Mouse (Mus musculus) forebrain, embryonic 16.5 days (tissue): Measurements from ENCODE around the gene Mrpl54. TPM values are rescaled to one million over a fixed set of nuclear protein-coding genes. Genes with fewer than 3 reads are reported as not detected.

Experiments used
- ATAC-seq: fragments of 200-750 bp; cut with Nextera tagmentation; 2 replicates; pipeline ENCODE4 v1.8.0; 2017; ENCODE audit warnings: mild to moderate bottlenecking, moderate library complexity
- H3K27ac ChIP-seq: fragments of 300-500 bp; sonication (generic); 2 replicates; pipeline ENCODE4 v1.5.1; 2014; ENCODE audit warnings: low read length, control low read depth
- H3K27me3 ChIP-seq: fragments of 300-500 bp; sonication (generic); replicated peaks from 2 replicates; pipeline ENCODE4 v1.6.1; 2014; ENCODE audit warnings: low read length; ENCODE audit not compliant: control insufficient read depth, insufficient read depth
- H3K36me3 ChIP-seq: fragments of 300-500 bp; sonication (generic); 2 replicates; pipeline ENCODE4 v1.6.1; 2014; ENCODE audit not compliant: control insufficient read depth, insufficient read depth
- H3K4me1 ChIP-seq: fragments of 300-500 bp; sonication (generic); replicated peaks from 2 replicates; pipeline ENCODE4 v1.6.1; 2014; ENCODE audit warnings: low read length; ENCODE audit not compliant: control insufficient read depth, insufficient read depth
- H3K4me2 ChIP-seq: fragments of 300-500 bp; sonication (generic); 2 replicates; pipeline ENCODE4 v1.6.1; 2014; ENCODE audit warnings: mild to moderate bottlenecking, low read length, control low read depth
- H3K4me3 ChIP-seq: fragments of 300-500 bp; sonication (generic); replicated peaks from 2 replicates; pipeline ENCODE4 v1.5.1; 2014; ENCODE audit warnings: mild to moderate bottlenecking, low read length, control low read depth
- H3K9ac ChIP-seq: fragments of 300-500 bp; sonication (generic); replicated peaks from 2 replicates; pipeline ENCODE4 v1.6.1; 2014; ENCODE audit warnings: low read depth, low read length, control low read depth
- H3K9me3 ChIP-seq: fragments of 300-500 bp; sonication (generic); 2 replicates; pipeline ENCODE4 v1.6.1; 2016; ENCODE audit warnings: low read length; ENCODE audit not compliant: control insufficient read depth
- WGBS: fragments of 180-500 bp; shearing (Covaris S2); extraction: QIAGEN DNeasy Blood & Tissue Kit; methylation state at CpG from one replicate; pipeline ENCODE4 v1.1.7; 2014; 5-methylcytosine and 5-hydroxymethylcytosine counted together
- polyA plus RNA-seq: library from polyadenylated mRNA; unstranded; fragments of >200 nt; fragmentation: Nextera tagmentation; extraction: Ambion mirVana; gene quantifications from 2 replicates; pipeline ENCODE4 v1.2.1, GENCODE M21; 2015

Mrpl54 gene
- polyA plus RNA-seq, 1 experiment from 2014 or later = 90.1 TPM

GRCm38 (mm10) chr10:81277676-81278075 is 10.9 kb upstream of the Mrpl54 start:
- H3K4me2 ChIP-seq = no peak overlapping the region
- H3K36me3 ChIP-seq = peaks cover 5% of the 10 kb centered on the region; the same call in 1 of the 2 replicates
- WGBS = 82% methylated on average over 22 of the region's 22 CpGs
- H3K4me1 ChIP-seq = no peaks in the 10 kb centered on the region
- no peak overlapping the region for H3K9ac ChIP-seq
- no peak for ATAC-seq
- H3K4me3 ChIP-seq = no peak overlapping the region
- H3K27ac ChIP-seq = no peak overlapping the region
- no peaks in the 10 kb centered on the region for H3K9me3 ChIP-seq
- no peaks in the 10 kb centered on the region for H3K27me3 ChIP-seq

- Histone ChIP-seq H3K4me2 (no peak overlapping the region), H3K27ac (no peak overlapping the region), H3K9me3 (no peaks in the 10 kb centered on the region), H3K4me1 (peaks cover 4% of the 10 kb centered on the region), H3K4me3 (no peak overlapping the region), H3K36me3 (peaks cover 11% of the 10 kb centered on the region), H3K27me3 (no peaks in the 10 kb centered on the region), H3K9ac (no peak overlapping the region)
- 96% methylated on average over 19 of the region's 19 CpGs for WGBS
- ATAC-seq = no peak
Observed at GRCm38 (mm10) chr10:81273842-81274241, 7.1 kb upstream of the Mrpl54 start.

GRCm38 (mm10) chr10:81272356-81272755 is 5.6 kb upstream of the Mrpl54 start:
- Histone ChIP-seq H3K36me3 (peaks cover 11% of the 10 kb centered on the region), H3K9me3 (no peaks in the 10 kb centered on the region), H3K4me3 (no peak overlapping the region), H3K9ac (no peak overlapping the region), H3K4me1 (peaks cover 13% of the 10 kb centered on the region), H3K27me3 (no peaks in the 10 kb centered on the region), H3K4me2 (no peak overlapping the region), H3K27ac (no peak overlapping the region)
- ATAC-seq = no peak
- WGBS = 93% methylated on average over 21 of the region's 21 CpGs

- ATAC-seq = no peak
Observed at GRCm38 (mm10) chr10:81268643-81269412, 2.1 kb upstream of the Mrpl54 start.

GRCm38 (mm10) chr10:81268056-81268455 is 1.3 kb upstream of the Mrpl54 start:
- H3K4me2 ChIP-seq = peak overlapping the region; percentile 59
- H3K36me3 ChIP-seq = peaks cover 7% of the 10 kb centered on the region
- no peak overlapping the region for H3K27ac ChIP-seq
- ATAC-seq = peak; percentile 63
- H3K4me3 ChIP-seq = peak overlapping the region; percentile 60
- H3K4me1 ChIP-seq = peaks cover 25% of the 10 kb centered on the region
- peak overlapping the region; percentile 68 for H3K9ac ChIP-seq
- no peaks in the 10 kb centered on the region for H3K27me3 ChIP-seq
- H3K9me3 ChIP-seq = no peaks in the 10 kb centered on the region
- WGBS = 3% methylated on average over 23 of the region's 23 CpGs

More at GRCm38 (mm10) chr10:81268643-81269412, 2.1 kb upstream of the Mrpl54 start:
- H3K4me2 ChIP-seq = peak overlapping the region; percentile 59
- H3K4me3 ChIP-seq = peak overlapping the region; percentile 60
- no peaks in the 10 kb centered on the region for H3K27me3 ChIP-seq
- peaks cover 11% of the 10 kb centered on the region for H3K36me3 ChIP-seq
- no peaks in the 10 kb centered on the region for H3K9me3 ChIP-seq
- 88% methylated on average over 16 of the region's 16 CpGs for WGBS
- H3K9ac ChIP-seq = peak overlapping the region; percentile 68; the same call in 1 of the 2 replicates
- H3K27ac ChIP-seq = no peak overlapping the region
- H3K4me1 ChIP-seq = peaks cover 25% of the 10 kb centered on the region

GRCm38 (mm10) chr10:81265540-81265939 is 1.2 kb downstream of the Mrpl54 start:
- ATAC-seq = no peak

GRCm38 (mm10) chr10:81261025-81261424 is 5.7 kb downstream of the Mrpl54 start:
- Histone ChIP-seq H3K9ac (no peak overlapping the region), H3K4me1 (peaks cover 24% of the 10 kb centered on the region), H3K4me2 (no peak overlapping the region), H3K27ac (no peak overlapping the region), H3K27me3 (peaks cover 18% of the 10 kb centered on the region), H3K4me3 (no peak overlapping the region), H3K9me3 (no peaks in the 10 kb centered on the region), H3K36me3 (0 out of 2 replicates have a peak, but pooled peaks cover 5% of the 10 kb centered on the region)
- no peak for ATAC-seq
- WGBS = 89% methylated on average over 4 of the region's 4 CpGs

More at GRCm38 (mm10) chr10:81265540-81265939, 1.2 kb downstream of the Mrpl54 start:
- Histone ChIP-seq H3K9ac (0 out of 2 replicates have a peak overlapping the region, but pooled peaks have one; percentile 9), H3K27me3 (no peaks in the 10 kb centered on the region), H3K4me3 (no peak overlapping the region; the same call in 1 of the 2 replicates), H3K36me3 (0 out of 2 replicates have a peak, but pooled peaks cover 5% of the 10 kb centered on the region), H3K4me2 (peak overlapping the region; percentile 46; the same call in 1 of the 2 replicates), H3K27ac (no peak overlapping the region), H3K9me3 (no peaks in the 10 kb centered on the region), H3K4me1 (peaks cover 25% of the 10 kb centered on the region)
- WGBS = 96% methylated on average over 8 of the region's 8 CpGs

- ATAC-seq = no peak
- H3K9me3 ChIP-seq = no peaks in the 10 kb centered on the region
- 40% methylated on average over 21 of the region's 21 CpGs for WGBS
- H3K9ac ChIP-seq = no peak overlapping the region
- no peak overlapping the region for H3K27ac ChIP-seq
- H3K36me3 ChIP-seq = 0 out of 2 replicates have a peak, but pooled peaks cover 5% of the 10 kb centered on the region
- peaks cover 17% of the 10 kb centered on the region for H3K4me1 ChIP-seq
- H3K4me2 ChIP-seq = no peak overlapping the region
- peaks cover 20% of the 10 kb centered on the region for H3K27me3 ChIP-seq
- no peak overlapping the region for H3K4me3 ChIP-seq
Observed at GRCm38 (mm10) chr10:81259225-81259884, 7.4 kb downstream of the Mrpl54 start.
